Mouse (Mus musculus) brain, embryonic 14.5 days (tissue): ENCODE results near the gene Ermn. TPM values are rescaled to one million over a fixed set of nuclear protein-coding genes. Genes with fewer than 3 reads are reported as not detected.

Experiments used
- DNase-seq: peaks from one replicate; pipeline ENCODE4 v3.0.0-alpha.2; 2011; ENCODE audit warnings: low read depth
- CTCF ChIP-seq: fragments of 200-500 bp; IDR thresholded peaks from 2 replicates; pipeline ENCODE4 v1.5.1; 2012; ENCODE audit warnings: inconsistent platforms, mild to moderate bottlenecking, moderate library complexity, borderline replicate concordance; ENCODE audit not compliant: insufficient read depth, insufficient read length; ENCODE audit errors: extremely low read depth
- POLR2A ChIP-seq: fragments of 200-500 bp; IDR thresholded peaks from 2 replicates; pipeline ENCODE4 v1.6.1; 2012; ENCODE audit warnings: mild to moderate bottlenecking, inconsistent platforms, borderline replicate concordance; ENCODE audit not compliant: poor library complexity, insufficient read depth, insufficient read length, severe bottlenecking; ENCODE audit errors: extremely low read depth
- polyA plus RNA-seq: library from polyadenylated mRNA; depleted of rRNA; stranded (reverse); fragments of >200 nt; gene quantifications from 2 replicates; pipeline ENCODE4 v1.2.3, GENCODE M21; 2012; rRNA removed

Gene Ermn
- polyA plus RNA-seq, 1 experiment: 0.52 TPM

- TF ChIP-seq POLR2A: no peak
- TF ChIP-seq CTCF: no peak
- no peak for DNase-seq
Measured at GRCm38 (mm10) chr2:58007081-58007480, 45.6 kb downstream of the Ermn start.

- TF ChIP-seq CTCF (no peak), POLR2A (no peak)
- no peak for DNase-seq
Measured at GRCm38 (mm10) chr2:58001497-58001896, 51.2 kb downstream of the Ermn start.

DNA sequence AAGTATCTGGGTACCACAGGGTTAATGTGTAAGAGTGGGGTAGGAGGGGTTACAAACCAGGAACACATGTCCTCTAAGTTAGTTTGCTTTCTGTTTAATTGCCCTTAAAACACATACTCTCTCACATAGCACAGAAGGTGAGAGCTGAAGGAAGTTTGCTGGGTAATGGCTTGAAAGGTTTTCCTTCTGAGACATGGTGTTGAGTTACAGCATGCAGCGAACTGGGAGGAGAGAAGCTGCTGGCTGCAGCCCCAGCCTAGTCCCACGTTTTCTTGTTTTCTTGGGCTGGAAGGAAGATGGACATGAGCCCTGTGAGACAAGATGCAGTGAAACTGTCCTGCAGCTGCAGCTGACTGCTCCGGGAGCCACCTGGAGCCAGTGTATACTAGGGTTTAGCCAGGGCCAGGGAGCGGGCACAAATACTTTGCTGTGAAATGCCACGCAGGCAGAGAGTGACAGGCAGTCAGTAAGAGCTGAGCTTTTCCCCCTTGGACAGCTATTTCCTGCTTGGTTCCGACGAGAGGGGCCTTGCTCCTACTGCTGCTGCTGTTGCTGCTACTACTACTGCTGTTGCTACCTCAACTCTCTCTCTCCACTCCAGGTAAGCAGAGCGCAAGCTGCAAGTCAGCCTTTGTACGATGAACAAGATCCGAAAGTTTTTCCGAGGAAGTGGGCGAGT is 54.8 kb downstream of the Ermn start, which contains the start of gene Galnt5:
TSS of gene Galnt5 (plus strand) at position 133 of the 679 bp plus-strand sequence.
- no peak for TF ChIP-seq CTCF
- no peak for TF ChIP-seq POLR2A
- no peak for DNase-seq

Other genes with a start within 250 kb of the Ermn start
- gene Galnt5, start 55.0 kb downstream of the Ermn start, polyA plus RNA-seq: 0.03 and 0.19 TPM in 2 replicates
- 0.16 and 0.32 TPM in 2 replicates for gene Cytip, start 142.7 kb upstream of the Ermn start, polyA plus RNA-seq